Mouse (Mus musculus) CH12.LX (cell line): ENCODE measurements at regions not wholly inside any gene's neighbourhood (a gene's known extent, or its start where the extent isn't known, plus 50 kb on each side); places are given as distances from the start of the nearest gene placed in this dataset.

Experiments
- CHD2 ChIP-seq: IDR thresholded peaks from 2 replicates; pipeline ENCODE4 v1.6.1; 2011; ENCODE audit warnings: low read length, improper control_type of control experiment
- CTCF ChIP-seq, 2 experiments: IDR thresholded peaks in 1 of 2; conservative IDR thresholded peaks in 1 of 2; 2 replicates each; pipeline ENCODE4 v1.5.1; 2011 to 2012; ENCODE audit warnings: low read depth in 2 of 2, low read length in 2 of 2, improper control_type of control experiment in 1 of 2, inconsistent platforms in 1 of 2, mild to moderate bottlenecking in 1 of 2, moderate library complexity in 1 of 2
- EP300 ChIP-seq: IDR thresholded peaks from 2 replicates; pipeline ENCODE4 v1.6.1; 2011; ENCODE audit warnings: low read length, improper control_type of control experiment
- HCFC1 ChIP-seq: IDR thresholded peaks from 2 replicates; pipeline ENCODE4 v1.6.1; 2012; ENCODE audit warnings: low read depth, mild to moderate bottlenecking, inconsistent platforms, low read length, improper control_type of control experiment
- JUND ChIP-seq: conservative IDR thresholded peaks from 2 replicates; pipeline ENCODE4 v1.6.1; 2011; ENCODE audit warnings: low read depth, low read length, improper control_type of control experiment
- POLR2A ChIP-seq: IDR thresholded peaks from 2 replicates; pipeline ENCODE4 v1.6.1; 2011; ENCODE audit warnings: low read depth, mild to moderate bottlenecking, improper control_type of control experiment, low read length
- RCOR1 ChIP-seq: conservative IDR thresholded peaks from 2 replicates; pipeline ENCODE4 v1.6.1; 2012; ENCODE audit warnings: low read depth, mild to moderate bottlenecking, inconsistent platforms, low read length, improper control_type of control experiment
- USF1 ChIP-seq: IDR thresholded peaks from 2 replicates; pipeline ENCODE4 v1.6.1; 2014; ENCODE audit warnings: low read depth, mild to moderate bottlenecking, inconsistent platforms, low read length, improper control_type of control experiment
- ZNF384 ChIP-seq: IDR thresholded peaks from 2 replicates; pipeline ENCODE4 v1.6.1; 2012; ENCODE audit warnings: low read depth, low read length, improper control_type of control experiment, inconsistent platforms

- TF ChIP-seq HCFC1 (no peak), POLR2A (no peak), USF1 (no peak), ZNF384 (no peak), JUND (no peak), RCOR1 (no peak), CTCF (conservative IDR thresholded peaks at IDR 0.05 in 1 of 2, IDR thresholded peaks at IDR 0.05 in 1 of 2; ENCODE audit: low read depth in 2 of 2, low read length in 2 of 2) (no peak), EP300 (no peak), CHD2 (no peak)
Measured at GRCm38 (mm10) chr15:40279021-40279420, 144.9 kb downstream of the 9330182O14Rik start.
